Mouse (Mus musculus) left cerebral cortex, postnatal 4 days (tissue): ENCODE measurements around the gene Abcd4. TPM values are rescaled to one million over a fixed set of nuclear protein-coding genes. Genes with fewer than 3 reads are reported as not detected.

ENCODE experiments used
- DNase-seq: peaks from one replicate; pipeline ENCODE4 v3.0.0-alpha.2; 2022
- intact Hi-C: fragments of 180-260 bp; cut with DNase I; formaldehyde crosslinking; loops from one replicate; pipeline ENCODE4 v1.15.1; 2025
- total RNA-seq, 2 experiments: library from RNA; stranded (reverse); gene quantifications; 2 replicates each; pipeline ENCODE4 v1.2.3; 2021

The Abcd4 gene
- total RNA-seq: 10 to 100 TPM; 10.9 to 13.5 TPM

GRCm38 (mm10) chr12:84616977-84617630, at the start of gene Abcd4:
Abcd4 (minus strand) TSS chr12:84617413.
- intact Hi-C loops: no loop called here
- DNase-seq: peak; percentile 94

- peak; percentile 68 for DNase-seq
- intact Hi-C loops: loop anchor here (2.0 kb wide), 1 partner anchor 101 kb away; no protein-coding TSS in a partner anchor
Measured at GRCm38 (mm10) chr12:84653912-84654311, 36.7 kb upstream of the Abcd4 start.

- intact Hi-C loops: no loop called here
- peak; percentile 60 for DNase-seq
Measured at GRCm38 (mm10) chr12:84650234-84650633, 33.0 kb upstream of the Abcd4 start.

GRCm38 (mm10) chr12:84640654-84641053, 23.4 kb upstream of the Abcd4 start, which contains the start of gene Vrtn:
Vrtn (plus strand) TSS chr12:84641019.
- no peak for DNase-seq
- intact Hi-C loops: no loop called here

GRCm38 (mm10) chr12:84640253-84640652, 23.0 kb upstream of the Abcd4 start:
- intact Hi-C loops: no loop called here

GRCm38 (mm10) chr12:84631867-84632266, 14.7 kb upstream of the Abcd4 start:
- intact Hi-C loops: no loop called here
- no peak for DNase-seq

More at GRCm38 (mm10) chr12:84640253-84640652, 23.0 kb upstream of the Abcd4 start:
- DNase-seq: no peak

GRCm38 (mm10) chr12:84625116-84625515, 7.9 kb upstream of the Abcd4 start:
- peak; percentile 11 for DNase-seq
- intact Hi-C loops: no loop called here

GRCm38 (mm10) chr12:84624601-84625000, 7.4 kb upstream of the Abcd4 start:
- intact Hi-C loops: no loop called here
- DNase-seq: no peak

GRCm38 (mm10) chr12:84620975-84621374, 3.8 kb upstream of the Abcd4 start:
- DNase-seq: no peak
- intact Hi-C loops: no loop called here

GRCm38 (mm10) chr12:84617663-84618062, 450 bp upstream of the Abcd4 start:
- intact Hi-C loops: no loop called here
- no peak for DNase-seq

GRCm38 (mm10) chr12:84614524-84614923, 2.7 kb downstream of the Abcd4 start:
- intact Hi-C loops: no loop called here
- no peak for DNase-seq

GRCm38 (mm10) chr12:84614001-84614400, 3.2 kb downstream of the Abcd4 start:
- intact Hi-C loops: no loop called here
- no peak for DNase-seq

- DNase-seq: no peak
- intact Hi-C loops: no loop called here
Measured at GRCm38 (mm10) chr12:84612518-84612917, 4.7 kb downstream of the Abcd4 start.

- intact Hi-C loops: no loop called here
- DNase-seq: no peak
Measured at GRCm38 (mm10) chr12:84611718-84612117, 5.5 kb downstream of the Abcd4 start.

- intact Hi-C loops: no loop called here
- DNase-seq: no peak
Measured at GRCm38 (mm10) chr12:84605860-84606259, 11.4 kb downstream of the Abcd4 start.

GRCm38 (mm10) chr12:84604001-84604400, 13.2 kb downstream of the Abcd4 start:
- intact Hi-C loops: no loop called here
- no peak for DNase-seq

GRCm38 (mm10) chr12:84598324-84598723, 18.9 kb downstream of the Abcd4 start:
- intact Hi-C loops: no loop called here
- no peak for DNase-seq

GRCm38 (mm10) chr12:84589825-84590761, 27.1 kb downstream of the Abcd4 start:
- intact Hi-C loops: loop anchor here (2.0 kb wide), 1 partner anchor 121 kb away; no protein-coding TSS in a partner anchor
- peak; percentile 97 for DNase-seq

- DNase-seq: no peak
- intact Hi-C loops: no loop called here
Measured at GRCm38 (mm10) chr12:84581285-84581684, 35.9 kb downstream of the Abcd4 start.

- intact Hi-C loops: no loop called here
- no peak for DNase-seq
Measured at GRCm38 (mm10) chr12:84578440-84578770, 38.8 kb downstream of the Abcd4 start.

GRCm38 (mm10) chr12:84577768-84578439, 39.3 kb downstream of the Abcd4 start:
- intact Hi-C loops: no loop called here

More at GRCm38 (mm10) chr12:84577768-84578439, 39.3 kb downstream of the Abcd4 start:
- DNase-seq: no peak
